Mouse (Mus musculus): Measurements from ENCODE around the gene Dcaf10. TPM values are rescaled to one million over a fixed set of nuclear protein-coding genes. Genes with fewer than 3 reads are reported as not detected.
"Not testable (repeated sequence)": the region's sequence is repeated elsewhere in the genome, so short reads cannot be mapped to it uniquely, and the experiment has no call there.

Gene Dcaf10
- total and polyA plus RNA-seq, 3 experiments = 4.2 to 11.3 (median 10.8) TPM

DNA sequence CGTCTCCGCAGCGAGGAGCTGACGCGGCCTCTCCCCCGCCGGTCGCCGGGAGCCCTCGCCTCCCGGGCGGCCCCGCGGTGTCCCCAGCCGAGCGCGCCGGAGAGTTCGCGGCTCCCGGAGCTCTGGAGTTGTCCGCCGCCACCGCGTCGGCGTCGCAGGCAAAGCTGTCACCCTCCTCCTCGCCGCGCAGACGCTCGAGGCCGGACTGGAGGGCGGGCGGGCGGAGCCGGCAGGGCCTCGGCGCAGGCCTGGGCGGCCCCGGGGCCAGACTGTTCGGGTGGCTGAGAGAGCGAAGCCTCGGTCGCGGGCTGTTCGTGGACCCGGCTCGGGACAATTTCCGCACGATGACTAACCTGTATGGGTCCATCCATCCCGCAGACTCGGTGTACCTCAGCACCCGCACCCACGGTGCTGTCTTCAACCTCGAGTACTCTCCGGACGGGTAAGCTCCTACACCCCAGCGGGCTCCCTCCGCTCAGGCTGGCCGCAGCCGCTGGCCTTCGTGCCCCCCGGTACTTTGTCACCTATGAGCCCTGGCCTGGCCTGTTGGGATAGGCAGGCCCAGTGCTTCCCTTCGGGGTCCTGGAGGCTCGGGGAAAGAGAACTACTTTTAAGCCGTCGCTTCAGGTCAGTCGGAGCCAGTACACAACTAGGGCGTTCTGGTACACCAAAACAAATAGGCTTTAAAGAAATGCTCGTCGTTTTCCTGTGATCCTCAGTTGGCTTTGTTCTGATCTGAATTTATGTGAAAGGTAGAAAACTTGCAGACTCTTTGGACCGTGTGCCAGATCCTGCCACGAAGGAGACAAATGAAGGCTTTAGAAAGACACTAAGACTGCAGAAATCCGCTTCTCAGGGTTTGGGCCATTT, 620 bp downstream of the Dcaf10 start, which contains the start of gene Exosc3:
Exosc3 (minus strand) TSS at position 447 of the 870 bp plus-strand sequence.
- Histone ChIP-seq H3K36me3 (ENCODE audit: control insufficient read depth, insufficient read depth, low read length) (peaks cover 13% of the 10 kb centered on the region), H3K4me1 (ENCODE audit: control insufficient read depth, insufficient read depth, low read length) (peaks cover 7% of the 10 kb centered on the region), H3K27ac (peak within 1 kb of the TSS; percentile 90), H3K27me3 (ENCODE audit: control insufficient read depth, insufficient read depth, low read length) (no peaks in the 10 kb centered on the region), H3K79me2 (replicated peaks; ENCODE audit: control insufficient read depth, insufficient read depth, low read length) (peaks cover 5% of the 10 kb centered on the region), H3K4me3 (peak within 1 kb of the TSS; percentile 78), H3K9ac (ENCODE audit: low read depth, low read length) (peak within 1 kb of the TSS; percentile 92)
- intact Hi-C loops (cut with DNase I) = loop anchor here (1.0 to 2.0 kb wide), 2 partner anchors 66 to 188 kb away; partner anchors contain the start of gene Slc25a51
- WGBS = under 1% methylated on average over 74 of the region's 76 CpGs
- no peak for DNase-seq
- no peak for TF ChIP-seq EP300 (IDR thresholded peaks at IDR 0.05; ENCODE audit: insufficient read depth, low read depth, low read length)
- TF ChIP-seq CTCF (IDR thresholded peaks at IDR 0.05) = no peak
- no peak for TF ChIP-seq POLR2A (IDR thresholded peaks at IDR 0.05; ENCODE audit: insufficient read depth, low read depth, low read length)

GRCm38 (mm10) chr4:45356653-45357052, 14.8 kb downstream of the Dcaf10 start:
- Histone ChIP-seq H3K36me3 (ENCODE audit: control insufficient read depth, insufficient read depth, low read length) (peaks cover 5% of the 10 kb centered on the region), H3K4me3 (no peak overlapping the region)
- intact Hi-C loops (cut with DNase I) = no loop called here

GRCm38 (mm10) chr4:45371261-45371660, 29.4 kb downstream of the Dcaf10 start:
- intact Hi-C loops (cut with DNase I) = no loop called here
- TF ChIP-seq POLR2A (IDR thresholded peaks at IDR 0.05; ENCODE audit: insufficient read depth, low read depth, low read length) (no peak), CTCF (IDR thresholded peaks at IDR 0.05) (no peak), EP300 (IDR thresholded peaks at IDR 0.05; ENCODE audit: insufficient read depth, low read depth, low read length) (no peak)
- no peaks in the 10 kb centered on the region for H3K79me2 ChIP-seq (replicated peaks; ENCODE audit: control insufficient read depth, insufficient read depth, low read length)
- no peaks in the 10 kb centered on the region for H3K4me1 ChIP-seq (ENCODE audit: control insufficient read depth, insufficient read depth, low read length)
- 90% methylated on average over 3 of the region's 3 CpGs for WGBS
- no peak for DNase-seq
- no peaks in the 10 kb centered on the region; the same call in 1 of the 2 replicates for H3K36me3 ChIP-seq (ENCODE audit: control insufficient read depth, insufficient read depth, low read length)
- H3K4me3 ChIP-seq = no peak overlapping the region
- no peaks in the 10 kb centered on the region for H3K27me3 ChIP-seq (ENCODE audit: control insufficient read depth, insufficient read depth, low read length)
- no peak overlapping the region for H3K27ac ChIP-seq
- no peak overlapping the region for H3K9ac ChIP-seq (ENCODE audit: low read depth, low read length)

More at GRCm38 (mm10) chr4:45356653-45357052, 14.8 kb downstream of the Dcaf10 start:
- Histone ChIP-seq H3K9ac (ENCODE audit: low read depth, low read length) (no peak overlapping the region), H3K27me3 (ENCODE audit: control insufficient read depth, insufficient read depth, low read length) (no peaks in the 10 kb centered on the region), H3K79me2 (replicated peaks; ENCODE audit: control insufficient read depth, insufficient read depth, low read length) (no peaks in the 10 kb centered on the region; the same call in 1 of the 2 replicates), H3K27ac (no peak overlapping the region), H3K4me1 (ENCODE audit: control insufficient read depth, insufficient read depth, low read length) (no peaks in the 10 kb centered on the region; the same call in 1 of the 2 replicates)
- TF ChIP-seq CTCF (IDR thresholded peaks at IDR 0.05) (no peak), POLR2A (IDR thresholded peaks at IDR 0.05; ENCODE audit: insufficient read depth, low read depth, low read length) (no peak), EP300 (IDR thresholded peaks at IDR 0.05; ENCODE audit: insufficient read depth, low read depth, low read length) (no peak)
- 85% methylated on average over 3 of the region's 3 CpGs for WGBS
- no peak for DNase-seq

DNA sequence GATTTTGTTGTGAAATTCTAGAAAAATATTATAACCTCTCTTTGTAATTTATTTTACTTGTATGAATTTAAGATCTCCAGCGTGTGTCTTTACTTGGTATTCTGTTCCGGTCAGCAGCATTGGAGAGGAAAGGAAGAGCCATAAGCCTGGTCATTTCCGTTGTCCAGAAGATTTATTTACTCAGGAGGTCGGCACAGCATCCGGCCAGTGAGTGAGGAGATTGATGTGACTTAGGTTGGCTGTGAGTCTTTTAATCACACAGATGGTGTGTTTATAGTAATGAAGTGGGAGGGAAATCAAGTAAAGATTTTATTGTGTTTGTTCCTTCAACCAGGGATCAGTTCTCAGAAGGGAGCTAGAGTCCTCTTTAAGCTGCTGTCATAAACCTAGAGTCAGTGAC, 33.0 kb downstream of the Dcaf10 start:
- DNase-seq = no peak
- Histone ChIP-seq H3K27me3 (ENCODE audit: control insufficient read depth, insufficient read depth, low read length) (no peaks in the 10 kb centered on the region), H3K9ac (ENCODE audit: low read depth, low read length) (no peak overlapping the region), H3K4me3 (no peak overlapping the region), H3K27ac (no peak overlapping the region), H3K36me3 (ENCODE audit: control insufficient read depth, insufficient read depth, low read length) (no peaks in the 10 kb centered on the region; the same call in 1 of the 2 replicates), H3K79me2 (replicated peaks; ENCODE audit: control insufficient read depth, insufficient read depth, low read length) (no peaks in the 10 kb centered on the region), H3K4me1 (ENCODE audit: control insufficient read depth, insufficient read depth, low read length) (no peaks in the 10 kb centered on the region)
- 75% methylated on average over 5 of the region's 5 CpGs for WGBS
- intact Hi-C loops (cut with DNase I) = no loop called here
- TF ChIP-seq POLR2A (IDR thresholded peaks at IDR 0.05; ENCODE audit: insufficient read depth, low read depth, low read length) (no peak), CTCF (IDR thresholded peaks at IDR 0.05) (no peak), EP300 (IDR thresholded peaks at IDR 0.05; ENCODE audit: insufficient read depth, low read depth, low read length) (no peak)

- Histone ChIP-seq H3K4me1 (ENCODE audit: control insufficient read depth, insufficient read depth, low read length) (no peaks in the 10 kb centered on the region), H3K4me3 (no peak overlapping the region), H3K36me3 (ENCODE audit: control insufficient read depth, insufficient read depth, low read length) (no peaks in the 10 kb centered on the region; the same call in 1 of the 2 replicates), H3K27me3 (ENCODE audit: control insufficient read depth, insufficient read depth, low read length) (no peaks in the 10 kb centered on the region), H3K79me2 (replicated peaks; ENCODE audit: control insufficient read depth, insufficient read depth, low read length) (no peaks in the 10 kb centered on the region), H3K27ac (no peak overlapping the region), H3K9ac (ENCODE audit: low read depth, low read length) (no peak overlapping the region)
- TF ChIP-seq EP300 (IDR thresholded peaks at IDR 0.05; ENCODE audit: insufficient read depth, low read depth, low read length) = no peak
- TF ChIP-seq POLR2A (IDR thresholded peaks at IDR 0.05; ENCODE audit: insufficient read depth, low read depth, low read length) = no peak
- no peak for TF ChIP-seq CTCF (IDR thresholded peaks at IDR 0.05)
- WGBS = 60% methylated on average over 4 of the region's 4 CpGs
- no peak for DNase-seq
- intact Hi-C loops (cut with DNase I) = no loop called here
Observed at GRCm38 (mm10) chr4:45376573-45376972, 34.7 kb downstream of the Dcaf10 start.

DNA sequence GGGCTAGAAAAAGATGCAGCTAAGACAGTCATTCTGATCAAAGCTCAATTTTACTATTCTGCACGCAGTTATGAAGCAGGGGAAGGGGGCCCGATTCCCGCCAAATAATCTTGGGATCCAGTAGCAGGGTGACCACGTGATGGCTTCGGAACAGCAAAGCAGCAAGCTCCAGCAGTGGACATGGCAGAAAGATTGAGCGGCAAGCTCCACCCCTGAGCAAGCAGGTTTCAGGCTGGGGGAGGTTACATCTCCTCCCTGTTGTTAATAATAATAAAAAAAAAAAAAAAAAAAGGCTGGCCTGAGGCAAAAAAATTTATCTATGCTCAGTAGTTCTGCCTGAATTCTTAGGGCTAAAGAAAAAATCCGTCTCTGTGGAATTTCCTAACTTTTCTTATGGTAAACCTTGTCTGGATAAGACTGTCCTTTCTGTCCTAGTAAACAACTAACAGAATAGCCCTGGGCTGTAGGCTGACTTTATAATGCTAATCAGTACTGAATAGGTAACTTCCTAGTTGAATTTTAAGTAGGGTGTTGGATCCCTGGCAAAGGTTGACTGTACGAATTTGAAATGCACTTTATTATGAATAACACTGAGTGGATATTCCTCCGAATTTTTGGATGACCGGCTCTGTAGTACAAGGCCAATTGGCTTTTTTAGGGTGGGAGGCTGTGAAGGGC, 39.1 kb downstream of the Dcaf10 start:
- intact Hi-C loops (cut with DNase I); H3K79me2 ChIP-seq (replicated peaks; ENCODE audit: control insufficient read depth, insufficient read depth, low read length): not testable (repeated sequence)
- 86% methylated on average over 10 of the region's 10 CpGs for WGBS

DNA sequence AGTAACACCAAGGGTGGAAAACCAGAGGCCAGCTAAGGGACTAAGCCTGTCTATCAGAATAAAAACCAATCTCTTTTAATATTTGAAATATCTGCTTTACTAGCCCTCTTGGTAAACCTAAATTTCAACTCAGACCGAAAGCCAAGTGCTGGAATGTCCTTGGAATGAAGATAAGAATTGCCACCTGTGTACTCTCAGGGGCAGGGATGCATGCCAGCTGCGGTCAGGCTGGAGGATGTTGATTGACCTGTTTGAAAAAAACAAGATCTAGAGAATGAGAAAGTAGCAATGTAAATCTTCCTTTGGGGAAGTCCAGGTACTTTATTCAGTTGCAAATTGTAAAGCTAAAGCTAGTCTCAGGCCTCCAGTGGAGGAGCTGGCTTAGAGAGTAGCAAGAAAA, 40.2 kb downstream of the Dcaf10 start:
- H3K27ac ChIP-seq = not testable (repeated sequence)

More for the DNA sequence above, 39.1 kb downstream of the Dcaf10 start:
- H3K36me3 ChIP-seq (ENCODE audit: control insufficient read depth, insufficient read depth, low read length); H3K4me3 ChIP-seq; DNase-seq; H3K4me1 ChIP-seq (ENCODE audit: control insufficient read depth, insufficient read depth, low read length); H3K27me3 ChIP-seq (ENCODE audit: control insufficient read depth, insufficient read depth, low read length); H3K27ac ChIP-seq; H3K9ac ChIP-seq (ENCODE audit: low read depth, low read length): not testable (repeated sequence)

DNA sequence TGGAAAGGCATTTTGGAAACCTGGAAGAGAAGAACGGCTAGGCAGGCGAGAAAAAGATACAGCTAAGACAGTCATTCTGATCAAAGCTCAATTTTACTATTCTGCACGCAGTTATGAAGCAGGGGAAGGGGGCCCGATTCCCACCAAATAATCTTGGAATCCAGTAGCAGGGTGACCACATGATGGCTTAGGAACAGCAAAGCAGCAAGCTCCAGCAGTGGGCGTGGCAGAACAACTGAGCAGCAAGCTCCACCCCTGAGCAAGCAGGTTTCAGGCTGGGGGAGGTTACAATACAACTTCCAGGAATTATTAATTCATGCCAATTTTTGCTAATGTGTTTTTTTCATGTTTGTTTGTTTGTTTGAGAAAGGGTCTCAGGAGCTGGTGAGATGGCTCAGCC, 45.4 kb downstream of the Dcaf10 start:
- H3K27me3 ChIP-seq (ENCODE audit: control insufficient read depth, insufficient read depth, low read length); H3K4me3 ChIP-seq; H3K4me1 ChIP-seq (ENCODE audit: control insufficient read depth, insufficient read depth, low read length); H3K9ac ChIP-seq (ENCODE audit: low read depth, low read length); DNase-seq; H3K36me3 ChIP-seq (ENCODE audit: control insufficient read depth, insufficient read depth, low read length); H3K79me2 ChIP-seq (replicated peaks; ENCODE audit: control insufficient read depth, insufficient read depth, low read length); H3K27ac ChIP-seq; intact Hi-C loops (cut with DNase I): not testable (repeated sequence)
- 91% methylated on average over 5 of the region's 5 CpGs for WGBS

More for the DNA sequence above, 40.2 kb downstream of the Dcaf10 start:
- H3K4me1 ChIP-seq (ENCODE audit: control insufficient read depth, insufficient read depth, low read length); intact Hi-C loops (cut with DNase I); H3K27me3 ChIP-seq (ENCODE audit: control insufficient read depth, insufficient read depth, low read length); H3K79me2 ChIP-seq (replicated peaks; ENCODE audit: control insufficient read depth, insufficient read depth, low read length); H3K36me3 ChIP-seq (ENCODE audit: control insufficient read depth, insufficient read depth, low read length); H3K4me3 ChIP-seq; DNase-seq; H3K9ac ChIP-seq (ENCODE audit: low read depth, low read length): not testable (repeated sequence)
- WGBS = 43% methylated on average over 2 of the region's 2 CpGs
